Mouse (Mus musculus) layer of hippocampus, adult 9-11 months (tissue): ENCODE data around the gene Rec8.

Experiments
- DNase-seq: peaks from one replicate; pipeline ENCODE4 v3.0.0; 2022

The Rec8 gene

GRCm38 (mm10) chr14:55643060-55643907 lies 25.4 kb downstream of the Rec8 start, which contains the start of gene Tm9sf1:
Tm9sf1 (minus strand) TSS chr14:55643806.
- DNase-seq: peak; percentile 87

GRCm38 (mm10) chr14:55644261-55644888 lies 26.5 kb downstream of the Rec8 start:
- DNase-seq: no peak

- no peak for DNase-seq
Observed at GRCm38 (mm10) chr14:55649884-55650283, 32.0 kb downstream of the Rec8 start, which contains the start of gene Tssk4. Tssk4 (plus strand) TSS chr14:55650184.

GRCm38 (mm10) chr14:55651528-55651927 lies 33.7 kb downstream of the Rec8 start:
- DNase-seq: no peak

- no peak for DNase-seq
Observed at GRCm38 (mm10) chr14:55656935-55657334, 39.1 kb downstream of the Rec8 start.

GRCm38 (mm10) chr14:55658011-55658410 lies 40.2 kb downstream of the Rec8 start:
- no peak for DNase-seq

- DNase-seq: peak; percentile 82
Observed at GRCm38 (mm10) chr14:55659960-55660573, 42.2 kb downstream of the Rec8 start, which contains the start of gene Mdp1. Mdp1 (minus strand) TSS chr14:55660508.

- DNase-seq: no peak
Observed at GRCm38 (mm10) chr14:55660636-55661035, 42.8 kb downstream of the Rec8 start.

GRCm38 (mm10) chr14:55671486-55671832 lies 53.6 kb downstream of the Rec8 start:
- no peak for DNase-seq

GRCm38 (mm10) chr14:55671833-55672740 lies 54.2 kb downstream of the Rec8 start, which contains the start of the genes Gmpr2 and Nedd8:
Gmpr2 (plus strand) TSS chr14:55671941.
Nedd8 (minus strand) TSS chr14:55672124.
- DNase-seq: peak; percentile 97

- DNase-seq: no peak
Observed at GRCm38 (mm10) chr14:55672741-55673060, 54.9 kb downstream of the Rec8 start.
